10 mouse cellular contexts compared by ENCODE assay signal in the genomic region with DNA sequence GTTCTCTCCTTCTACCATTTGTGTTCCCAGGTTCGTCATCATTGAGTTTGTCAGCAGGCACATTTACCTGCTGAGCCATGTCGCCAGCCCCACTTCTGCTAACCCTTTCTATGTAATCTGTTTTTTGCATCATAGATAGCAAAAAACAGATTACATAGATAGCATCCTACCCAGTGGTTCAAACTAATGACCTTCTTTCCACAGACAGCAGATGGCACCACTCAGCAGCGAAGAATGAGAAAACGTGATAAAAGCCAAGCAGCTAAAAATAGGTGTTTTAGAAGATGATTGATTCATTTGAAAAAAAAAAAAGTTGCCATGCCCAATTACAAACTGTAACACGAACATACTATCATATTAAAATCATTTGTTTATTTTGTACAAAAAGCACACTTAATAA.
A peak's percentile ranks its signal among the peaks of the same experiment; 100 is the strongest.
DNase-seq lines count a peak whose midpoint lies in the region; ATAC-seq and TF ChIP-seq lines count a peak whose summit lies in the region.
"Had no signal": no experiment of that assay in that cellular context is flagged by ENCODE, and none has a peak within 500 bp of the region (broad histone marks: within the 10 kb centered on the region; RNA-seq: fewer than 3 reads in every experiment).

No protein-coding gene starts in this region.

- TF ChIP-seq CTCF in heart, adult 2 months (IDR thresholded peaks at IDR 0.05): peak; percentile 72
- peak; percentile 59 for TF ChIP-seq CTCF in left cerebral cortex, adult 2 months (IDR thresholded peaks at IDR 0.05)

- no peaks in the 10 kb centered on the region for H3K79me2 ChIP-seq in heart, adult 2 months (replicated peaks; ENCODE audit: control insufficient read depth, insufficient read depth, low read length)

- no peak for TF ChIP-seq POLR2A in heart, adult 2 months (IDR thresholded peaks at IDR 0.05; ENCODE audit: insufficient read depth, low read depth, low read length)

- ATAC-seq in cerebellum, adult (ENCODE audit: insufficient number of reproducible peaks, low FRiP score, low TSS enrichment): peak; percentile 52; the same call in 1 of the 2 replicates
- ATAC-seq in inflammation-experienced regulatory T-cells, adult 6 months: no peak
- ATAC-seq in megakaryocyte, adult 5-6 weeks (ENCODE audit: poor library complexity, severe bottlenecking): no peak

- 25% methylated on average over 5 of the region's 5 CpGs for WGBS in heart, adult 2 months
- WGBS in heart, embryonic 10.5 days: 36% methylated on average over 5 of the region's 5 CpGs

- no peaks in the 10 kb centered on the region for H3K27me3 ChIP-seq in heart, adult 2 months (ENCODE audit: control insufficient read depth, insufficient read depth, low read length)
- no peaks in the 10 kb centered on the region for H3K27me3 ChIP-seq in heart, embryonic 10.5 days (ENCODE audit: insufficient read depth, poor library complexity, severe bottlenecking)
- H3K27me3 ChIP-seq: limb, embryonic 15.5 days had no signal

- H3K4me3 ChIP-seq in heart, adult 2 months: no peak overlapping the region
- H3K4me3 ChIP-seq in heart, embryonic 10.5 days: no peak overlapping the region
- no peak overlapping the region for H3K4me3 ChIP-seq in left cerebral cortex, adult 2 months
- H3K4me3 ChIP-seq: limb, embryonic 15.5 days had no signal

- DNase-seq in heart, adult 2 months: no peak
- no peak for DNase-seq in heart, embryonic 10.5 days (ENCODE audit: low spot score)
- peak; percentile 75 for DNase-seq in 3T3-L1 (ENCODE audit: low read depth, low spot score)
- peak in 1 of 2 experiments; percentile 32 for DNase-seq in left cerebral cortex, adult 2 months (ENCODE audit: extremely low spot score in 1 of 2, low spot score in 2 of 2)
- DNase-seq in Muller cell, postnatal 12 days (ENCODE audit: inconsistent ontology term): no peak

- intact Hi-C loops in heart, adult 2 months (cut with DNase I): no loop called here
- intact Hi-C loops in left cerebral cortex, adult 2 months (cut with DNase I): no loop called here

- H3K9ac ChIP-seq in heart, adult 2 months (ENCODE audit: low read depth, low read length): no peak overlapping the region
- H3K9ac ChIP-seq: limb, embryonic 15.5 days had no signal

- H3K9me3 ChIP-seq in heart, embryonic 10.5 days: no peaks in the 10 kb centered on the region
- H3K9me3 ChIP-seq: G1E; limb, embryonic 15.5 days had no signal

- H3K36me3 ChIP-seq in heart, adult 2 months (ENCODE audit: control insufficient read depth, insufficient read depth, low read length): no peaks in the 10 kb centered on the region
- no peaks in the 10 kb centered on the region for H3K36me3 ChIP-seq in heart, embryonic 10.5 days
- H3K36me3 ChIP-seq: limb, embryonic 15.5 days had no signal

- H3K27ac ChIP-seq in heart, adult 2 months: no peak overlapping the region
- no peak overlapping the region for H3K27ac ChIP-seq in heart, embryonic 10.5 days
- no peak overlapping the region for H3K27ac ChIP-seq in left cerebral cortex, adult 2 months
- H3K27ac ChIP-seq: limb, embryonic 15.5 days had no signal

- no peaks in the 10 kb centered on the region; the same call in 1 of the 2 replicates for H3K4me1 ChIP-seq in heart, adult 2 months (ENCODE audit: control insufficient read depth, insufficient read depth, low read length)
- H3K4me1 ChIP-seq in heart, embryonic 10.5 days: no peaks in the 10 kb centered on the region
- H3K4me1 ChIP-seq: limb, embryonic 15.5 days had no signal

- TF ChIP-seq EP300 in heart, adult 2 months (IDR thresholded peaks at IDR 0.05; ENCODE audit: insufficient read depth, low read depth, low read length): no peak
